Mouse (Mus musculus): ENCODE results near the gene Icmt.
A peak's percentile ranks its signal among the peaks of the same experiment; 100 is the strongest.

Icmt gene

GRCm38 (mm10) chr4:152304685-152305084 lies 7.7 kb downstream of the Icmt start:
- DNase-seq, result no peak

DNA sequence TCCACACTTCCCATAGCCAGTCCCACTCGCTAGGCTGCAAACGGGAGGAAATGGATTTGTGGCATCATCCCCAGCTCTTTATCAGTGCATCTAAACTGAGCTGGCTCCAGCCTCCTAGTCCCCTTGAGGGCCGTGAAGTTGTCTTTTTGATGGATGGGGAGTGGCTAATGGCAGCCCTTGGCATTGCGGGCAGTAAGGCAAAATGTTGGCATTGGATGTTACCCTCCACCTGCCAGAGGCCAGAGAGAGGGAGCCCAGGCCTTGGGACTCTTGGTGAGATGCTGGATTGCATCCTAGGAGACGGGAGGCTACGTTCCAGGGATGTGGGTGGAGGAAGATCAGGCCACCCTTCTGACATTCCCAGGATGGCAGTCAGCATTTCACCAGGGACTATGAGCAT lies 9.0 kb downstream of the Icmt start:
- DNase-seq, result no peak

DNA sequence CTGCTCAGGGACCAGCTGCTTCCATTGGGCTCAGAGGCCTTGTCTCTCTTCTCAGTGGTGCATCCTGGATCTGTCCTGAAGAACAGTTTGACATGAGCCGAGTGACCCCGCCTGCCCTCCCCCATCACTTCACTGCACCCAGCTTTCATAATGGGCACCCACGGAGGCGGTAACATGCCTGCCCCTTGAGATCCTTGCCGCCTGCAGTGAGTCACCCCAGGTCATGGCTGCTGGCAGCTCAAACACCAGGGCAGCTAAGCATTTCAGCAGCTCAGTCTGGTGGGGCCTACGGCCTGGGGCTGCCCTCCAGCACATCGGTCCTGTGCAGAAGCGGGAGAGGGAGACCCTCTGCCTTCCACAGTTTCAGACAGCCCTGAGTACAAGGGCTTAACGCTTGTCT lies 10.5 kb downstream of the Icmt start:
- no peak for DNase-seq

GRCm38 (mm10) chr4:152312186-152312585 lies 15.2 kb downstream of the Icmt start:
- DNase-seq, result no peak

- DNase-seq, result no peak
Measured at GRCm38 (mm10) chr4:152313211-152313632, 16.2 kb downstream of the Icmt start.

DNA sequence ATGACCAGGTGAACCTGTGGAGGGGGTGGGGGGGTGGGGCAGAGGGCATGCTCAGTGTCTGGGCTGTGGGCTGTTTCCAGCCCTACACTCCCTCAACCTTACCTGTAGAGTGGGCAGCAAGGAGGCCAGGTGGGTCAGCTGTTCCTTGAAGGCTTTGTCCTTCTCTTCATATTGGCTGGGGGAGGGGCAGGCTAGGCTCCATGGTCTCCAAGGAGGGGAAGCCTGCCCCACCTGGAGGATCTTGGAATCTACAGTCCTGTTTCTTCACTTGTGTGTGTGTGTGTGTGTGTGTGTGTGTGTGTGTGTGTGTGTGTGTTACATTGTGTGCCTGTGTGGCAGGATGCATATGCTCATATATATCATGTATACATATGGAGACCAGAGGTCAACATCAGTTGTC lies 16.9 kb downstream of the Icmt start:
- DNase-seq, result peak; percentile 44

DNA sequence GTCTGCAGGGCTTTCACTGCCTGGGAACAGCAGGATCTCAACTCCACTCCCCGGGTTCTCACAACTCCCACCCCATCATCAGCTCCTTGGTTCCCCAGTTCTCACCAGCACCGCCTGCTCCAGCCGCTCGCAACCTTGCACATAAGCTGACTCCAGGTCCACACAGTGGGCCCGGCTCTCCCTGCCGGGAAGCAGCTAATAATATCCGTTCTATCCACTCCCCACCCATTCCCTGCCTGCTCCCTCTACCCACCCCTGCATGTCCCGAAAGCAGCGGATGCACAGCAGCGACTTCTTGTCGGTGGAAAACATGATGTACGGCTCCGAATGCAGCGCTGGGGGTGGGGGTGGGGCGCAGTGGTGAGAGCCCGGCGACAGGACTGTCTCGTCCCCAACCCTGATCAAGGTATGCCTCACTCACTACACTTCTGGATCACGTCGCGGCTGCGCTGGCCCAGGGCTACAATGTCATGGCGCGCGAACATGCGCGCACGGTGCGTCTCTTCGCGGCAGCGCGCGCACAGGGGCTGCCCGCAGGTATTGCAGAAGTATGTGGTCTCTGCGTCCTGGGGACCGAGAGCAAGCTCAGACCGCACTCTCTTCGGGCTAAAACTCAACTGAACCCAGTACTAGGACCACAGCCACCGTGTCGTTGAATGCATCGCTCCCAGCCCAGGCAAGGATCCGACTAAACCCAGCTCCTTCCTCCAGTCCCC lies 18.6 kb downstream of the Icmt start:
- DNase-seq, result no peak

DNA sequence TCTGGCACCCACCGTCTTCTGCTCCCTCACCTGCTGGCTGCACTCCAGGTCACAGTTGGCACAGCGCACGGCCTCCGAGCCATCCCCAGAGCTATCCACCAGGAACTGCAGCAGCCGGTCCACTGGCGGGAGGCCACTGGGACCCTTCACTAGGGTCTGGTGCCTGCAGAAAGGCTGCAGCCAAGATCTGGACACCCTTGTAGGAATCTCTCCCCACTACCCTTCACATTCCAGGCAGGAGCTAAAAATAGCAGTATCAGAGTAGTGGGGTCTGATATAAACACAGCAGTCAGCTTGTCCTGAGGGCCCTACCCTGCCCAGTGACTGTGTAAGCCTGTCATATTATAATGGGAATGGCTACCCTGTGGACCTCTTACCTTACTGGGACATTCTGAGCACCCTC lies 20.6 kb downstream of the Icmt start:
- DNase-seq, result no peak

- DNase-seq, result peak; percentile 66
Measured at GRCm38 (mm10) chr4:152318517-152319234, 21.6 kb downstream of the Icmt start, which contains the start of gene Rnf207. Gene Rnf207, minus strand, starts transcription at chr4:152318993.

DNA sequence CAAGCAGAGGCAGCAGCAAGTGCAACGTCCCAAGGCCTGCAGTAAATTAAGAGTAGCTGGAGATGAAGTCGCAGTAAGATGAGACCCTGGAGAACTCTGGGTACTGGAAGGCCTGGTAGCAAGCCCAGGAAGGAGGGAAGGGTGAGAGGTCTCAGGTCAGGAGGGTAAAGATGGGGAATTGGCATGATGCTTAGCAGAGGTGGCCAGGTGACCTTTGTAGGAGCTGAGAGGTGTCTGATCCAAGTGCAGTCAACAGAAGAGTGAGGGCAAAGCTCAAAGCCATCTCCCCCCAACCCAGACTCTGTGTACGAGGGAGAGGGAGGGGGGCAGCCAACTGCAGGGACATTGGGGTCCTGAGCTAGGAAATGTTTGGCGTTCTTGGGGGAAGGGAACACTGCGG lies 24.4 kb downstream of the Icmt start:
- peak; percentile 64 for DNase-seq

GRCm38 (mm10) chr4:152324641-152325562 lies 27.9 kb downstream of the Icmt start:
- no peak for DNase-seq

DNA sequence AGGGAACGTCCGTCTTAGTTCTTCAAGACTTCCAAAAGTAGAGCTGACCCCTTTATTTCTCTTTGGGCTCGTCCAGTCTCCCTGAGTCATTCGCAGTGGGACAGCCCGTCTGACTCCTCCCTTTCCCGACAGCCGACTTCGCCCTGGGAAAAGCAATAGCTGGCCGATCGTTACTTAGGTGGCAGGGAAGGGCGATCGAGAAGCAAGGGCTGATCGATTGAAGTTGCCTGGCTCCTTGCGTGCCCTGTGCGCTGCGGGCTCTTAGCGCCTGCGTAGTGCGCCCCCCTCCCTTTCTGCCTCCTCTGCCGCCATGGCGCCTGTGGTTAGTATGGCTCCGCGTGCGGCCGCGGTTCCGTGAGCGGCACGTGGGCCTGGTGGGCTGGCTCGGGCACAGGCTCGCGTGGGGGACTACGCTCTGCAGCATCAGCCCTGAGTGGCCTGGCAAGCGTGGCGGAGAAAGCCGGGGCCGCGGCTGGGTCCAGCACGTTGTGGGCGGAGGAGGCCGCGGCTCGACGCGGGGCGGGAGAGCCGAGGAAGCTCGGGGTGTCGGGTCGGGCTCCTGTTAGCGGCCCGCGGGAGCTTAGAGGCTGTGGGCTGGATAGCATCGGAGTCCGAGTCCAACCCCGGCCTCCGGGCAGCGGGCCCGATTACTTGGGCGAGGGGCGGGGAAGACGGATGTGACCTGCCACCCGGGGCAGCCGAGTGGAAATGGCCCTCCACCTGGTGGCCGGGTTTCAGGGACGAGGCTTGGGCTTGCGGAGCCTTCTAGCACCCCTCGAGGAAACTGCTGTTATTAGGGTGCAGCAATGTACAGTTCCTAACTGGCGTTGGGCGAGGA lies 28.8 kb downstream of the Icmt start, which contains the start of gene Rpl22:
Rpl22 (plus strand) TSS at position 169 of the 838 bp plus-strand sequence.
- peak; percentile 97 for DNase-seq

DNA sequence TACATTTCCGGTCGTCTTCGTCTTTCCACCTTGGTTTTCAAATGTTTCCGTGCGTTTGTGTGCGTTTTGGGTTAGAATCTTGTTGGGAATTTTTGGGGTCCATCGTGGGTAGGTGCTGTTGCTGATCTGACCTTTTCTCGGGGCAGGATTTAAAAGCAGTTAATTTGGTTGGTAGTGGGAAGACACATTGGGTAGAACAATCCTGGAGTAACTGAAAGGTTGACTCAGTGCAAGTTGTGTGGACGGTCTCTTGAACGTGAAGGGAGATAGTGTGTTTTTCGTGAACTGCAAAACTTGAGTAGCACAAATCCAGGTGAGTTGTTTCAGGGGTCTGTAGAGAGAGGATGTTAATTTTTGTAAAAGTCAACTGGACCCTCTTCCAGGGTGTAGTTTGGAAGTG lies 29.5 kb downstream of the Icmt start:
- DNase-seq, result no peak

GRCm38 (mm10) chr4:152328691-152329090 lies 31.7 kb downstream of the Icmt start:
- DNase-seq, result no peak

- peak; percentile 64 for DNase-seq
Measured at GRCm38 (mm10) chr4:152332952-152333351, 35.9 kb downstream of the Icmt start.

GRCm38 (mm10) chr4:152333587-152333986 lies 36.6 kb downstream of the Icmt start:
- no peak for DNase-seq

GRCm38 (mm10) chr4:152337772-152338171 lies 40.7 kb downstream of the Icmt start:
- DNase-seq, result no peak

DNA sequence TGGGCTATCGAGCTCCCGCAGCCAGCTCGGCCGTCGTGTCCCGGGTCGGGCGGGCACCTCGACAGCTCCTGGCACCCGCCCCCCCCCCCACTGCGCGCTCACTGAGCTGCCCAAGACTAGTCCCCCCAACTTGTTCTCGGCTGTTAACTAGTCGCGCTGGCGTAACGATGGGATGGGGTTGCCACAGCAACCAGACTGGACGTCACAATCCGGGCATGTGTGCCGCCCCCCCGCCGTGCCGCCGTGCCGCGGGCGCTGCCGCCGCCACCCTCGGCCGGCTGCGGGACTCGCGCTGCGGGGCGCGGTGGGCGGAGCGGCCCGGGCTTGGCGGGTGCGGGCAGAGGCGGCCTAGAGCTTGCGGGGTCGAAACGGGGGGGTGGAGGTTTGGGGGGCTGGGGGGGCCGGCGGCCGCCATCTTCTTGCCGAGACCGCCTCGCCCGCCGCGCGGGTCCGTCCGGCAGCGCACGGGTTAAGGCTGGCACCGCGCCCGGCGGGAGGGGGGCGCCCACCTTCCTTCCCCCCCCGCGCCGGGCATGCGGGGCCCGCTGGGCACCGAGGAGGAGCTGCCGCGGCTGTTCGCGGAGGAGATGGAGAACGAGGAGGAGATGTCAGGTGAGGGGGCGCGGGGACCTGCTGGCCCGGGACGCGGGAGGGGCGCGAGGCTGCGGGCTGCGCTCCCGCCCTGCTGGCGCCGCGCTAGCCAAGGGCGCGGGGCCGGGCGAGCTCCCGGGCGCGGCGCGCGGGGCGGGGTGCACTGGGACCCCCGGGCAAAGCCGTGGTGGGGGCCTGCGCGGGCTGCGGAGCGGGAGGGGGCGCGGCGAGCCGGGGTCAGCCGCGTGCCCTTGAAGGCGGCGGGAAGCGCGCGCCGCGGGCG lies 41.6 kb downstream of the Icmt start, which contains the start of gene Chd5:
Chd5 (plus strand) TSS at position 233 of the 874 bp plus-strand sequence.
- DNase-seq, result no peak

DNA sequence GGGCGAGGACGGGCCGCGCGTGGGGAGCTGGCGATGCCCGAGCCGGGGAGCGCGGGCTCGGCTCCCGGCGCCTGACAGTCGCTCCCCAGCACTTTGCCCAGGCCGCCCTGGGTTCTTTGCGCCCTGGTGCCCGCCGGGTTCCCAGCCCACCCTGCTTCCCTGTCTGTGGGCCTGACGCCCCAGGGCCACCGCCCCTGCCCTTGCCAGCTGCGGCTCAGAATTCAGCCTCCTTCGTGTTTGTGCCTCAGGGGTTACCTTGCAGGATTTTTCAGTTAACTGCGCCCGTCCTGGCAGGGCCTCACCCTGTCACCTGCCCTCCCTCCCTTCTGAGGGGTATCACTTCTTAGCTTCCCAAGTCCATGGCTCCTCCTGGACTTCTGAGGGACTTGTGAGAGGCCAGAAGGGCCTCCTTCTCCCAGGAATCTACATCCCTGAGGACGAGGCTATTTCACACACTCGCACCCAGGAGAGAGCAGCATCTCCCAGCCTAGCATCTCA lies 42.3 kb downstream of the Icmt start:
- DNase-seq, result no peak

DNA sequence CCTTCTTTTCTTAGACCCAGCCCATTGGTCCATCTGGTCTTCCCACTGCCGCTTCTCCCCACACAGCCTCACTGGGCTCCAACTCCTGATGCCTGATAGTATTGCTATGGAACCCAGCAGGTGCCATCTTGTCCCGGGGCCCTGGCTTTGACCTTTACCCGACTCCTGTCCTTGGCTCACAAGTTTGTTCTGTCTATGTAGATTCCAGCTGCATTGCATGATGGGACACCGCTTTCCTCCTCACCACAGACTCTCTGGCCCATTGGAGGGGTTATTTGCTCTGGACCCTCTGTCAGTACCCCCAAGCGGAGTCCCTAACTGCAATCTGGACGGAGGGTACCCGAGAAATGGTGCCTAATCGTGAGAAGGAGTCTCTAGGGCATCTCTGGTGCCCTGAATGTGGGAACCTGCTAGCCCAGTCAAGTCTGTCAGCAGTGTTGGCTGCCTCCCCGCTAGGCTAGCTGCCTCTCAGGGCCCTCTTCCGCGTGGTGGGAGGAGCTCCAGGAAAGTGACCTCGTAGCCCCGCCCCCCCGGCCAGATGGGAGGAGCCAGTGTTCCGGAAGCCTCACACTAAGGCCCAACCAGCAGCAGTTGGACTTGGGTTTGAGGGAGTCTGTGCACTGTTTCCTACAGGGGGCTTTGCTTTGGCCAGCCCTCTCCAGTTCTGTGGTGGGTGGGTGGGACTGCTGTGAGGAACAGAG lies 43.7 kb downstream of the Icmt start:
- DNase-seq, result no peak
